11 mouse cellular contexts compared by ENCODE assay signal in the genomic region with DNA sequence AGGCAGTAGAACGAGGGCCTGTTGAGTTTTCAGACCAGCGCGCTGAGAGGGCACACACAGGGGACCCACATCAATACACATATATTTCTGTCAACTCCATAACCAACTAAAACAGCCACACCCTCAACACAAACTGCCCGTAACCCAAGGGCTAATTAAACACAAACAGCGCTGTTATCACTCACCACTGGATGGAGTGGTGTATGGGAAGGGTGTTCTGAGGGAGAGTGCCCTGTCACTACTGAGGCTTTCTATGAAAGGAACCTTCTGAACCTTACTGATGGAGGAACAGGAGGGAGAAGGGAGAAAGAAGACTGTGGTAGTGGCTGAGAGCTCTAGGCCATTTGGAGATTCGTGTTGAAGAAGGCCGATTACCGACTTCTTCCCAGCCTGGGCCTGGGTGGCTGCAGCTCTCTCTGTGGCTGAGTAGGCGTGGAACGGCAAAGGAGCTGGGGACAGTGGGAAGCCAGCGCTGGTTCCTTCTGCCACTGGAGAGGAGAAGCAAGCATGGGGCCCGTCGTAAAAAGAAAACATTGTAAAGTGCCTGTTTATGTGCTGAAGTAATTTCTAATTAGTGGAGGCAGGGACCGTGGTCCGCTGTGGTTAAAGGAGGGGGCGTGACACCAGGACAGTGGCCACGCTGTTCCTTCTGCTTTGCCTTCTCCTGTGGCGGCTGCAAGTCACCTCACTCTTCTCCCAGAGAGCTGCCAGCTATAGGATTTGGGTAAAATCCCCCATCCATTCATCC.
DNase-seq lines count a peak whose midpoint lies in the region; ATAC-seq lines count a peak whose summit lies in the region.
"Had no signal": no experiment of that assay in that cellular context is flagged by ENCODE, and none has a peak within 500 bp of the region (broad histone marks: within the 10 kb centered on the region; RNA-seq: fewer than 3 reads in every experiment).

No protein-coding gene starts in this region.

- ATAC-seq in limb, embryonic 13.5 days (ENCODE audit: low FRiP score, low read depth) = peak; percentile 40; the same call in 1 of the 2 replicates
- ATAC-seq: liver, embryonic 12.5 days had no signal

- no peak overlapping the region for H3K9ac ChIP-seq in limb, embryonic 13.5 days
- H3K9ac ChIP-seq: liver, embryonic 12.5 days had no signal

- peak overlapping the region; percentile 75 for H3K27ac ChIP-seq in heart, embryonic 10.5 days
- no peak overlapping the region for H3K27ac ChIP-seq in limb, embryonic 13.5 days
- H3K27ac ChIP-seq: liver, embryonic 12.5 days had no signal

- WGBS in heart, embryonic 10.5 days = 16% methylated on average over 18 of the region's 18 CpGs
- WGBS in limb, embryonic 13.5 days = 19% methylated on average over 18 of the region's 18 CpGs

- intact Hi-C loops in heart, postnatal 14 days (cut with DNase I) = loop anchor here (5.0 kb wide), 1 partner anchor 149 kb away; no protein-coding TSS in a partner anchor

- DNase-seq in heart, embryonic 10.5 days (ENCODE audit: low spot score) = no peak
- no peak for DNase-seq in heart, postnatal 14 days
- DNase-seq in right cerebral cortex, adult 18-20 months = peak; percentile 6
- DNase-seq in right cerebral cortex, postnatal 36 days (ENCODE audit: low spot score in 2 of 2) = no peak
- no peak for DNase-seq in adrenal gland, postnatal 36 days
- no peak for DNase-seq in right cerebral cortex, postnatal 25 days
- DNase-seq in layer of hippocampus, postnatal 10 days (ENCODE audit: low spot score in 2 of 2) = no peak
- DNase-seq: cerebellum, adult 9-11 months; thymus, postnatal 25 days had no signal

- no peaks in the 10 kb centered on the region for H3K27me3 ChIP-seq in heart, embryonic 10.5 days (ENCODE audit: insufficient read depth, poor library complexity, severe bottlenecking)
- peaks cover 40% of the 10 kb centered on the region for H3K27me3 ChIP-seq in limb, embryonic 13.5 days
- H3K27me3 ChIP-seq: liver, embryonic 12.5 days had no signal

- no peaks in the 10 kb centered on the region for H3K9me3 ChIP-seq in heart, embryonic 10.5 days
- no peaks in the 10 kb centered on the region for H3K9me3 ChIP-seq in limb, embryonic 13.5 days
- H3K9me3 ChIP-seq: liver, embryonic 12.5 days had no signal

- no peaks in the 10 kb centered on the region for H3K36me3 ChIP-seq in heart, embryonic 10.5 days
- H3K36me3 ChIP-seq in limb, embryonic 13.5 days = no peaks in the 10 kb centered on the region
- H3K36me3 ChIP-seq: liver, embryonic 12.5 days had no signal

- peak overlapping the region; percentile 45 for H3K4me2 ChIP-seq in limb, embryonic 13.5 days (replicated peaks)
- H3K4me2 ChIP-seq: liver, embryonic 12.5 days had no signal

- peak overlapping the region; percentile 44 for H3K4me3 ChIP-seq in heart, embryonic 10.5 days
- H3K4me3 ChIP-seq in limb, embryonic 13.5 days = peak overlapping the region; percentile 5; the same call in 1 of the 2 replicates
- H3K4me3 ChIP-seq: liver, embryonic 12.5 days had no signal

- H3K4me1 ChIP-seq in heart, embryonic 10.5 days = peaks cover 30% of the 10 kb centered on the region
- H3K4me1 ChIP-seq in limb, embryonic 13.5 days = peaks cover 13% of the 10 kb centered on the region
- H3K4me1 ChIP-seq: liver, embryonic 12.5 days had no signal
